Mouse (Mus musculus) MEL (cell line): ENCODE results near the gene Psma4. TPM values are rescaled to one million over a fixed set of nuclear protein-coding genes. Genes with fewer than 3 reads are reported as not detected.

ENCODE experiments used
- DNase-seq: peaks from one replicate; pipeline ENCODE4 v3.0.0; 2011; ENCODE audit warnings: low read depth, low spot score
- H3K27ac ChIP-seq: 2 replicates; pipeline ENCODE4 v1.5.1; 2012; ENCODE audit warnings: low read depth, mild to moderate bottlenecking, control low read depth, low read length, moderate library complexity; ENCODE audit not compliant: control insufficient read depth
- H3K27me3 ChIP-seq, 2 experiments: fragments of 150-350 bp in 1 of 2; sonication (generic) in 1 of 2; 2 replicates each; pipeline ENCODE4 v1.6.1; 2012; ENCODE audit warnings: low read length in 2 of 2, mild to moderate bottlenecking in 2 of 2, improper control_type of control experiment in 1 of 2, moderate library complexity in 1 of 2; ENCODE audit not compliant: insufficient read depth in 2 of 2, control insufficient read depth in 1 of 2
- H3K36me3 ChIP-seq, 2 experiments: 2 replicates each; pipeline ENCODE4 v1.6.1; 2012 to 2014; ENCODE audit warnings: low read length in 2 of 2, improper control_type of control experiment in 1 of 2, inconsistent platforms in 1 of 2, mild to moderate bottlenecking in 1 of 2; ENCODE audit not compliant: insufficient read depth in 2 of 2, control insufficient read depth in 1 of 2
- H3K4me1 ChIP-seq, 2 experiments: fragments of 150-350 bp in 1 of 2; sonication (generic) in 1 of 2; 2 replicates each; pipeline ENCODE4 v1.6.1; 2012; ENCODE audit warnings: low read length in 2 of 2, improper control_type of control experiment in 1 of 2, mild to moderate bottlenecking in 1 of 2; ENCODE audit not compliant: insufficient read depth in 2 of 2, control insufficient read depth in 1 of 2
- H3K4me3 ChIP-seq, 2 experiments: fragments of 150-350 bp in 1 of 2; sonication (generic) in 1 of 2; 2 replicates each; pipeline ENCODE4 v1.5.1; 2012; ENCODE audit warnings: low read depth in 2 of 2, low read length in 2 of 2, mild to moderate bottlenecking in 2 of 2, moderate library complexity in 2 of 2, control low read depth in 1 of 2, improper control_type of control experiment in 1 of 2; ENCODE audit not compliant: control insufficient read depth in 1 of 2, insufficient read depth in 1 of 2
- H3K79me2 ChIP-seq: 2 replicates; pipeline ENCODE4 v1.6.1; 2012; ENCODE audit warnings: mild to moderate bottlenecking, low read length, moderate library complexity; ENCODE audit not compliant: control insufficient read depth, poor library complexity, insufficient read depth
- H3K9ac ChIP-seq: 2 replicates; pipeline ENCODE4 v1.6.1; 2012; ENCODE audit warnings: low read depth, mild to moderate bottlenecking, control low read depth, low read length, moderate library complexity; ENCODE audit not compliant: control insufficient read depth, poor library complexity, severe bottlenecking
- H3K9me3 ChIP-seq: fragments of 150-350 bp; sonication (generic); replicated peaks from 2 replicates; pipeline ENCODE4 v1.6.1; 2012; ENCODE audit warnings: mild to moderate bottlenecking, low read length, improper control_type of control experiment, moderate library complexity; ENCODE audit not compliant: insufficient read depth
- BHLHE40 ChIP-seq: IDR thresholded peaks from 2 replicates; pipeline ENCODE4 v1.6.1; 2012; ENCODE audit warnings: low read depth, mild to moderate bottlenecking, inconsistent platforms, low read length, improper control_type of control experiment, borderline replicate concordance
- CHD1 ChIP-seq: IDR thresholded peaks from 2 replicates; pipeline ENCODE4 v1.6.1; 2012; ENCODE audit warnings: low read depth, mild to moderate bottlenecking, inconsistent platforms, low read length, improper control_type of control experiment
- CHD2 ChIP-seq: IDR thresholded peaks from 2 replicates; pipeline ENCODE4 v1.6.1; 2011; ENCODE audit warnings: low read length, improper control_type of control experiment
- ELF1 ChIP-seq: IDR thresholded peaks from 2 replicates; pipeline ENCODE4 v1.6.1; 2014; ENCODE audit warnings: low read depth, mild to moderate bottlenecking, inconsistent platforms, low read length, improper control_type of control experiment, moderate library complexity
- JUND ChIP-seq: IDR thresholded peaks from 2 replicates; pipeline ENCODE4 v1.6.1; 2011; ENCODE audit warnings: low read depth, mild to moderate bottlenecking, improper control_type of control experiment, low read length
- MAFK ChIP-seq: IDR thresholded peaks from 2 replicates; pipeline ENCODE4 v1.6.1; 2011; ENCODE audit warnings: low read depth, mild to moderate bottlenecking, low read length, improper control_type of control experiment, borderline replicate concordance
- MEF2A ChIP-seq: IDR thresholded peaks from 2 replicates; pipeline ENCODE4 v1.6.1; 2014; ENCODE audit warnings: low read depth, mild to moderate bottlenecking, inconsistent platforms, low read length, improper control_type of control experiment; ENCODE audit not compliant: poor library complexity, insufficient replicate concordance, severe bottlenecking; ENCODE audit errors: extremely low read depth
- NRF1 ChIP-seq: IDR thresholded peaks from 2 replicates; pipeline ENCODE4 v1.6.1; 2014; ENCODE audit warnings: low read depth, mild to moderate bottlenecking, inconsistent platforms, low read length, improper control_type of control experiment, moderate library complexity; ENCODE audit not compliant: poor library complexity, insufficient read depth, severe bottlenecking
- POLR2AphosphoS2 ChIP-seq: IDR thresholded peaks from 2 replicates; pipeline ENCODE4 v1.6.1; 2011; ENCODE audit warnings: low read length, improper control_type of control experiment
- POLR2AphosphoS5 ChIP-seq: IDR thresholded peaks from 2 replicates; pipeline ENCODE4 v1.6.1; 2012; ENCODE audit warnings: low read depth, borderline replicate concordance, mild to moderate bottlenecking, inconsistent platforms, low read length, moderate library complexity, mixed read lengths
- RAD21 ChIP-seq: IDR thresholded peaks from 2 replicates; pipeline ENCODE4 v1.6.1; 2011; ENCODE audit warnings: mild to moderate bottlenecking, low read depth, low read length, improper control_type of control experiment
- RCOR1 ChIP-seq: IDR thresholded peaks from 2 replicates; pipeline ENCODE4 v1.6.1; 2012; ENCODE audit warnings: low read depth, mild to moderate bottlenecking, inconsistent platforms, low read length, improper control_type of control experiment
- SIN3A ChIP-seq: IDR thresholded peaks from 2 replicates; pipeline ENCODE4 v1.6.1; 2012; ENCODE audit warnings: low read length, improper control_type of control experiment, inconsistent platforms
- TBP ChIP-seq: IDR thresholded peaks from 2 replicates; pipeline ENCODE4 v1.8.0; 2011; ENCODE audit warnings: low read depth, low read length, improper control_type of control experiment
- USF2 ChIP-seq, 2 experiments: IDR thresholded peaks; 2 replicates each; pipeline ENCODE4 v1.6.1; 2011 to 2012; ENCODE audit warnings: improper control_type of control experiment in 2 of 2, low read length in 2 of 2, borderline replicate concordance in 1 of 2, inconsistent platforms in 1 of 2, low read depth in 1 of 2, mild to moderate bottlenecking in 1 of 2; ENCODE audit not compliant: insufficient read depth in 1 of 2
- polyA plus RNA-seq, 2 experiments: library from polyadenylated mRNA; stranded (reverse) in 1 of 2; unstranded in 1 of 2; fragments of >175 nt in 1 of 2; fragments of >200 nt in 1 of 2; gene quantifications; 2 replicates each; pipeline versions ENCODE4 v1.2.1 to v1.2.4; 2012; ENCODE audit warnings: low replicate concordance in 2 of 2, low read depth in 1 of 2; ENCODE audit not compliant: insufficient read length in 2 of 2, insufficient read depth in 1 of 2, missing spikeins in 1 of 2
- total RNA-seq: library from RNA; depleted of rRNA; stranded (reverse); fragments of 300-350 nt; gene quantifications from 2 replicates; pipeline ENCODE4 v1.2.3, GENCODE M21; 2012

Gene Psma4
- total and polyA plus RNA-seq, 3 experiments, result 310 to 764 (median 319) TPM

DNA sequence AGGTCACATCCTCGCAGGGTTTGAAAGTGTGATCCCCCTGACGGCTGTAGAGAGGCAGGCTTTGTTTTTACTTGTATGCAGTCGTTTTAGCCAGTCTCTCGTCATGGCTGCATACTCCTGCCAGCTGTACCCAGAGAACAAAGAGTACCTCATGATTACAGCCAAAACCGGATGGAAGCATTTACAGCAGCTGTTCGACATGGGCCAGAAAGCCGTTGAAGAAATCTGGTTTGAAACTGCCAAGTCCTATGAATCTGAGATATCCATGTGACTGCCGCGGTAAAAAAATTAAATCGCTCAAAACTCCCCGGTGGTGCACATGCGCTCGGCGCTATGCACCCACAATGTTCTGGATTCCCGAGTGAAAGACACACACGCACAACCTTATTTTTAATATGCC is 4.3 kb upstream of the Psma4 start:
- DNase-seq, result no peak
- no peak overlapping the region for H3K27ac ChIP-seq
- TF ChIP-seq POLR2AphosphoS5, result no peak
- no peak for TF ChIP-seq BHLHE40

DNA sequence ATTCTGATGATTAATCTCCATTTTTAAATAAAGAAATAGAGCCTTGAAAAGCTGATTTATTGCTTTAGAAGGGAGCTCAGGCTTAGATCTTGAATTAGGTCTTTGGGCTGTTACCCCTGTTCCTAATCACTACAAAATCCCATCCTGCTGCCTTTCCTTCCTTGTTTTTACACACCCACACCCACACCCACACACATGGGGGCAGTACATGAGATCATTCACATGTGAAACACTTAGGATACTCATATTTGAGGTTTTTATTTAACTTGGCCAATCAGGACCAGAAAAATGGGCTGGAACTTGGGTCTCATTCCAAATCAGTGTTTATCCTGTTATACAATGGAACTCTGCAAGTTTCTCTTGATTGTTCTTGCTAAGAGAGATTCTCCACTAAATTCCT is 1.1 kb upstream of the Psma4 start:
- Histone ChIP-seq H3K36me3 (peaks cover 8 to 33% of the 10 kb centered on the region in 2 experiments), H3K79me2 (peaks cover 27% of the 10 kb centered on the region), H3K4me1 (peaks cover 4 to 25% of the 10 kb centered on the region in 2 experiments; a peak in 3 of 4 replicates)
- TF ChIP-seq JUND (no peak), MEF2A (no peak), TBP (no peak), ELF1 (no peak), CHD2 (no peak), MAFK (no peak), RAD21 (no peak), NRF1 (no peak), USF2 (IDR thresholded peaks at IDR 0.05; ENCODE audit: borderline replicate concordance in 1 of 2, insufficient read depth in 1 of 2, low read depth in 1 of 2, low read length in 2 of 2) (no peak), RCOR1 (no peak), CHD1 (no peak), POLR2AphosphoS2 (no peak), SIN3A (no peak)
- TF ChIP-seq, all 39 proteins: peak for 0
- Histone ChIP-seq H3K27ac (no peak overlapping the region), H3K27me3 (peaks cover 0 to 10% of the 10 kb centered on the region in 2 experiments; a peak in 3 of 4 replicates), H3K4me3 (no peak overlapping the region), H3K9me3 (no peaks in the 10 kb centered on the region), H3K9ac (no peak overlapping the region)
- no peak for DNase-seq

More for the DNA sequence above, 4.3 kb upstream of the Psma4 start:
- Histone ChIP-seq H3K27me3 (peaks cover 2 to 10% of the 10 kb centered on the region in 2 experiments; a peak in 3 of 4 replicates), H3K36me3 (peaks cover 0 to 6% of the 10 kb centered on the region in 2 experiments; a peak in 2 of 4 replicates), H3K79me2 (peaks cover 6% of the 10 kb centered on the region), H3K9ac (no peak overlapping the region), H3K4me3 (no peak overlapping the region), H3K4me1 (peaks cover 2 to 5% of the 10 kb centered on the region in 2 experiments; a peak in 2 of 4 replicates), H3K9me3 (no peaks in the 10 kb centered on the region)
